Mouse (Mus musculus): ENCODE data around the gene Mnat1.
"Not testable (repeated sequence)": the region's sequence is repeated elsewhere in the genome, so short reads cannot be mapped to it uniquely, and the experiment has no call there.

The Mnat1 gene

DNA sequence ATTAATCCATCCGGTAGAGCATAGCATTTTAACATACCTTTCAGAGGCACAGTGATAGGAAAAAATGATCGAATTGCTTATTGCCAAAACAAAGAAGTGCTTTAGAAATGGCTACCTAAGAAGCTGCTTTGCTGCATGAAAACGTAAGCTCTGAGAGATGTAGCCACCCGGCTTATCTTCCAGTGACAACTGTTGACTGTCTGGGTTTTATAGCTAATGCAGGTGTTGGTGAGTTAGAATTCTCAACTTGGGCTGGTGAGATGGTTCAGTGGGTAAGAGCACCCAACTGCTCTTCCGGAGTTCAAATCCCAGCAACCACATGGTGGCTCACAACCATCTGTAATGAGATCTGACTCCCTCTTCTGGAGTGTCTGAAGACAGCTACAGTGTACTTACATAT lies 27.5 kb downstream of the Mnat1 start:
- DNase-seq: not testable (repeated sequence)

DNA sequence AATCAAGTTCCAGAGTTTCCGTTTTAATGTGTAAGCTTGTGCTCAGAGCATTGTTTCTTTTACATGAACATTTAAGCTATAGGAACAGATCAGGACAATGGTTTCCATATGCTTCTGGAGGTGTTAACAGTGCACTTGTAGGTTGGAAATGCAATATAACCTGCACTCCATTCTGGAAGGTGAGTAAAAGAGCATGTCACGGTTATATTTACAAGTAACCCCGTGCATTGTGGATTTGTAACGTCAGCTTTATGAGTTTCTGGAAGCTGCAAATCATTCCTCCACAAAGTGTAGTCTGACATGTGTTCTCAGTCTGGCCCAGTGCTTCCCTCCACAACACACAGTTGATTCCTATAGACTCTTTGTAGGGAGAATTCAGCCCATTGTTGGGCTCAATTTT lies 30.6 kb downstream of the Mnat1 start:
- DNase-seq: no peak

DNA sequence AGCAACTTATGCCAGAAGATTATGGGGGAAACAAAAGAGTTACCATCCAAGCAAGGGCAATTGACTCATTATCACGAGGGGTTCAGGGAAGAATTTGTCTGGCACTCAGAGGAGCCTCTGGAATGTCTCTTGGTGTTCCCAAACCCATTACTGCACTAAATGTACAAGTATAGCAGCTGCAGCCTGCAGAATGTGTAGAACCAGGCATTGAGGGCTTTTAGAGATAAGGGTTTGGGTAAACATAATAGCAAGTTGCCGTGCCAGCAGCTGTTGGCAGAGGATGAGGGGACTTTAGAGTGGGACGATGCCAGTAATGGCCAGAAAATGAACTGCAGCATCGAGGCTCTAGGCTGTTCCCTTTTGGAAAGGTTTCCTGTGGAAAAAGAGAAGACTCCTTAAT lies 36.8 kb downstream of the Mnat1 start:
- DNase-seq: peak; percentile 67

DNA sequence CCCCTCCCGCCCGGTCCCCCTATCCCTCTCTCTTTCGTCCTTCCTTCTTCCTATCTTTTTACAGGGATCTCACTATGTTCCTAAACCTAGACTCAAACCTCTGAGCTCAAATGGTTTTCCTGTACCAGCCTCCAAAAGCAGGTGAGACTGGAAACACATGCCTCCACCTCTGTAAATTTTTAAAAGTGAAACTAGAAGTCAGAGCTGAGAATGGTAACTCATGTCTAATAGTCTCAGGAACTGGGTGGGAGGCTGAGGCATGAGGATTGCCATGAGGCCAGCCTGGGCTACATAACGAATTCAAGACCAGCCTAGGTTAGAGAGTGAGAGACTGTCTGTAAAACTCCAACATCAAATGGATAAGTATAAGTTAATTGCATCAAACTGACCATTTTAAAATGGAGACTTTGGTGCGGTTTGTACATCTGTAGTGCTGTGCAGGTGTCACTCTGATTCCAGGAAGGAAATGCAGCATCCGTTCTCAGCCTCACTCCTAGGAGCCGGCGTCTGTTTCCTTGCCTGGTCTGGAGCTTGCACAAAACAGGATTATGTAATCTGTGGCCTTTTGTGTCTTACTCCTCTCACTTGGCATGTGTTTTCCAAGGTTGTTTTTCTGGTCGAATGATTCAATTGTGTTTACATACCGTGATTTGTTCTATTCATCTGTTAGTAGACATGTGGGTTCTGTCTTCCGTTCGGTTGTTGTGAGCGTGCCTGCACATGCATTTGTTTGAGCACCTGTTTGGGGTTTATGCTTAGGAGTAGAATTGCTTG lies 39.1 kb downstream of the Mnat1 start:
- DNase-seq: no peak

DNA sequence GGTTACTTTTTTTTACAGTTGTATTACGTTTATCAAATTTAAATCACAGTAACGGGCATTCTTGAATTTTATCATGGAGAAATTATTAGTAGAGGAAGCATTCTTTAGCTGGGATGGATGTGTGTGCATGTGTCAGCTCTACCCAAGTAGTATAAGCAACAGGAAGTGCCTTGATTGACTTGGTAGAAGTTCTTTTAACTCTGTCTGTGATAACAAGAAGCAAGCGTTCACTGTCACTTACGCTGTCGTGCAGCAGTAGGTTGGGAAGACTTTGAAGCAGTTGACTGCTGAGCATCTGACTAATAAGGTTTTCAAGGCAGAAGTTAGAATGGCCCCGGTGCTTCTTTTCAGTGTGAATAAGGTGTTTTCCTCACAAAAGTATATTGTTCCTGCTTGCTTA lies 47.3 kb downstream of the Mnat1 start:
- no peak for DNase-seq

DNA sequence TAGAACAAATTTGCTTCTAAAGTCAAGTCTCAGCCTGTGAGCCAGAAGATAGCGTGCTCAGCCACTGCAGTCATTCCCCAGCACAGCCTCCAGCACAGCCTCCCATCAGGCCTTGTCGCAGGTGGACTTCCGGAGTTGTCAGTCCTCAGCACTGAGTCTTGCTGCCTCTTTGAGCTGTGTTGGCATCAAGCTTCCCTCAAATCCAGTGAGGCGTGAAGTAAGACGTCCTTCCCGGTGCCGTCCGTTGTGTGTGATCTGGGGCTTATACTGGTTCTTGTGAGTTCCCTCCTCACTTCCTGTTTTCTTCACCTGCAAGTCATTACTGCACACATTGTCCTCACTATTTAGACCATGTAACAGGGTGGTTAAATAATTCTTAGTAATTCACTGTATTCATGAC lies 60.4 kb downstream of the Mnat1 start:
- no peak for DNase-seq

DNA sequence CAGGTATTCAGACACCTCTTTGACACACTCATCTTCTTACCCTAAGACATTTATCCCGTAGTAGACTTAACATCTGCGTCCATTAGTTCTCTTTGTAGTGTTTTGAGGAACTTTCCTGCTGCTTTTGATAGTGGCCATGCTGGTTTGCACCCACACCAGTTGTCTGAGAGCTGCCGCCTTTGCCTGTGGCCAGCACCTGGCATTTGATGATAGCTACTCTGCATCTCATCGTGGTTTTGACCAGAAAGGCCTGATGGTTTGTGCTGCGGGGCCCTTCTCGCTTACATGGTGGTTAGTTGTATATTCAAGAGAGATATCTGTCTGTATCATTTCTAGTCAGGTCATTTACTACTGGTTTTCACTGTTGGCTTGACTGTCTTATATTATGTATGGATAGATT lies 73.8 kb downstream of the Mnat1 start:
- no peak for DNase-seq

DNA sequence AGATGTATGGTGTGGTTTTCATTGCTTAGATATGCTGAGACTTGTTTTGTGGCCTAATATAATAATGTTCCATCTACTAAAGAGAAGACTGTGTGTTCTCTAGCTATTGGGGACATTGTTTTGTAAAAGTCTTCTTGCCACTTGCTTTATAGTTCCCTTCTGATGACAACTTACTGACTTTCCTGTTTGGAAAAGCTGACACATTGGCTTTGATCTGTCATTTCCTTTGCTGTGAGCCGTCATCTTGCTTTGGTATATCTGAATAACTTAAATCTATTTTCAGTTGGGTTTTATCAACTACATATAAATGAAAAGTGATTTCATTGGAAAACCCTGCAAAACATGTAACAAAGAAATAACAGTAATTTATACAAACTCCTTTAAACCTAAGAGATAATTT lies 74.9 kb downstream of the Mnat1 start:
- no peak for DNase-seq

DNA sequence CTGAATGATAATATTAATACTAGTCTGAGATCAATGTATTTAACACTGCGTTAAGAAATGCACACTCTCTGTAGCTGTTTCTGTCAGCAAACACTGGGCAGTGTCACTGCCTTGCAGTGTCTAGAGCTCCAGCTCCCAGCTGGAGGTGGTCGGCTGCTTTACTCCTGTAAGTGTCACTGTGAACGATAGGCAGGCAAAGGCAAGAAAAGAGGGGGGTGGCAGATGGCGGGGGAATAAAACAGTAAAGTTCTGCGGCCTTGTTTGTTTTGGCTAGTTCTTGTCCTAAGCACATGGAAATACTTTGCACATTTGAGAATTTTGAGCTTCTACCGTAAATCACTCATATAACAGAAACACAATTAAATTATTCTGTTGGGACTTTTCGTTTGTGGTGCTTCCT lies 75.9 kb downstream of the Mnat1 start:
- peak; percentile 15 for DNase-seq

DNA sequence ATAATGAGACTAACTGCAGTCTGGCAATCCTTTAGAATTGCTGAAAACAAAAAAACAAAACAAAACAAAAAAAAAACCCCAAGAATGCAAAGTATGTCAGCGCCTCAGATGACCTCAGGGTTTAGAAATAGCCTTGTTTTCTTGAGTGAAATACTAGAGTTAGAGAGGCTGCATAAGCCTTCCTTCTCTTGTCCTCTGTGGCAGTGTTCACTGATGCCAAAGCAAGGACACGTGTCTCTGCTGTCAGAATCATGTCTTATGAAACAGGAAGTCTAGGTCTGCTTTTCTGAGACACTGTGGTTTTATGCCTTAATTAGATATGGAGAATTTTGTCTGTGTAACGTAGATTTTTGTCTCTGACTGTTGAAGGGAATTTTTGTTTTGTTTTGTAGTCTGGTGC lies 78.1 kb downstream of the Mnat1 start:
- DNase-seq: peak; percentile 58

DNA sequence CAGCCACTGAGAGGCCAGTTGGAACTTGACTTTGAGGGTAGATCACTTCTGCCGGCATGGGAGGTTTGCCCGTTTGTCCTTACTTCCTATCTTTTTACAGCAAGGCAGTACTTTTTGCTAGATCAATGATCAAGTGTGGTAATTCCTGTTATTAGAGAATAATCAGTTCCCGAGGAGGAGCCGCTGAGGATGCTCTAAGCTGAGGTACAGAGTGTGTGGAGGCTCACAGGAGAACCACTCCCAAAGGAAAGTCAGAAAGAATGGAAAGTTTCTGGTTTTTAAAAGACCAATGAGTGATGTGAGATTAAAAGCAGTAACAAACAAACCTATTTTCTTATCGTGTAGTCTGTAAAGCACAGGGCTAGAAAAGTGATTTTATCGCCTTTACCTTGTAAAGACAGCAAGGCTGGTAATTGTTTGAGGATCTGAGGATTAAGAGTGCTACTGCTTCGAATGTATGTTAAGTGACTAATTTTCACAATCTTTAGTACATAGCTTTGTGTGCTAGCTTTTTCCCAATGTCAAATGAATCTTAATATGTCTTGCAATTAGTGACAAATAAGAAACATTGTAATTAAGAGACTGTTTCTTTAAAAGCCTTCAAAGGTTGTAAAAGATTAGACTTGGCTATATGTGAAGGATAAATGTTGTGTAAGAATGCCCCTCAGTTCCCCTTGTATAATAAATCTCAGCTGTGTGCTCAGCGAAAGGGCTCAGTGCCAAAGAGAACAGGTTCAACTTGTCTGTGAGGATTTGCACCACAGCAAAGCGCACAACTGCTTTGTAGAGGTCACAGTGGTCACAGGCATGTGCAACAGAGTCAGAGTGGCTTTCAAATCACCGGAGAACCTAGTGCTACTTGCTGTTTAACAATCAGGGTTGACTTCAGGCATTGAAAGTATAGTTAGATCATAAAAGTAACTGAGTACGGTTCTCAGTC lies 82.5 kb downstream of the Mnat1 start:
- DNase-seq: peak; percentile 76

DNA sequence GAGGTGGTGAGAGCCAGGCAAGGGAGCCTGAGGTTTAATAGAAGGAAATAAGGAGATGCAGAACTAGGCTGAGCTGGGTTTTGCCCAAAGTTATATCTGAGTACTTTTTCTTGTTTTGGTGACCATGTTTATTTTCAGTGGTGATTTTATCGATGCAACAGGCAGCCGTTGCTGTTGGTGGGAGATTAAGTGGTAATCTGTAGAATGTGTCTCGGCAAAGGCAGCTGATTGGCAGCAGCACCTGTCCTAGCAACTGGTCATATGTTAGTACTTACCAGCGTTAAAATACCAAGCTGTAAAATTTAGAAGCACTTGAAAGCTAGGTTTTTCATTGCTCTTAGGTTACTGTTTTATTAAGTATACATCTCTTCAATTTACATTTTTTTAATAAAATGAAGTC lies 83.5 kb downstream of the Mnat1 start:
- DNase-seq: no peak

DNA sequence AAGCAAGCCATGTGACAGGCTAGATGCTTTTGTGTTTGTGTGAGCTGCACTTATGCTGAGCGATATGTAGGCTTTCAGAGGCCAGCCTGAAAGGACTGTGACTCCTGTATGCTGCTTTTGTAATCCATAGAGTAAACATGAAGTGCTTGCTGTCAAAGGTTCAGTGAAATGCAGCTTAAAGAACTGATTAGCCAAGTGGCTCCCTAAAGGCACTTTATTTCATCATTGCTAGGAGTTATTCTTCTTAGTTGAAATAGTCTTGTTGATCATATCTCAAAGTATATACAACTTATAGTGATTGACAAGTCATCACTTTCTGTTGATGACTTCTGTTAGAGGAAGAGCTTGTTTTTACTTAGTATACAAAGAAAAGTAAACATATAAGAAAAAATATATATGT lies 83.9 kb downstream of the Mnat1 start:
- DNase-seq: no peak

DNA sequence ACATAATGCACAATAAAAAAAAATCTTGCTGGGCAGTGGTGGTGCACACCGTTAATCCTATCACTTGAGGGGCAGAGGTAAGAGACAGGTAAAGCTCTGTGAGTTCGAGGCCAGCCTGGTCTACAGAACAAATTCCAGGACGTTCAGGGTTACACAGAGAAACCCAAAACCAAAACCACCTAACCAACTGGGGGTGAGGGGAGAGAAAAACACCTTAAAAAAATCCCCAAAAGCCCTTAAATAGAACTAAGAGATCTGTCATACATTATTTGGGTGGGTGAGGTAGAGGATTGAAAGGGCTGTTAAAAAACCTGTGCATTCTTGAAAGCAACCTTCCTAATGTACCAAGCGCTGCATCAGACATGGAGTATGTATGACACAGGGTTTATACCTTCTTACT lies 85.0 kb downstream of the Mnat1 start:
- no peak for DNase-seq

DNA sequence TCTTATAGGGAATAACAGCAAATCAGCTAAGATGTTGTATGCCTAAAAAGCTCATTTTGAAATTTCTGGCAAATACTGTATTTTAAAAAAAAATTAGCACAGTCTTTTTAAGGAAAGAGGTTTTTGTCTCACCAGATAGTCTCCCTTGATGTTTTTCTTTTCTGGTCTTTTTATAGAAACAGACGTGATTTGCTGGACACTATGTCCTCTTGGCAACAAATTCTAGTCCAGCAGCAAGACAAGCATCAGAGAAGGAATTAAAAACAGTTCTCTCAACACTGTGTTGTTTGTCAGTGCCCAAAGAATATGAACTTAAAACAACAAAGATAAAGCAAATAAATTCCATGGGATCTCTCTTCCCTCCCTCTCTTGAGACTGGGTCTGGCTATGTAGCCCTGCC lies 85.6 kb downstream of the Mnat1 start:
- peak; percentile 16 for DNase-seq

DNA sequence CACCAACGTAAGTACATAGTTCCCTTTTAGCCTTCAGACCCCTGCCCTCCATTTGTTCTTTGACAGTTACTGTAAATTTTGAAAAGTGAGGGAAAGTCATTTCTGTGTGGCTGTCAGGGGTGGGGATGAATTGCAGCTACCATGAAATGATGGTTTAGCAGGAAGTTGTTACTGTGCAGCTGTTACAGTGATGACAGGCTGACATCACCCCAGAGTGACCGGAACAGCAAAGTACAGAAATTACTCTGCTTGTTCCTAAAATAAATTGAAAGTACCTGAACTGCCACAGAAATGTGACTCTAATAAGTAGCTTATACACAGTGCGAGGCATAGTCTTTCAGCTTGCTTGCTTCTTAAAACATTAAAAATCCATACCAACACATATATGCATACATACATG lies 86.9 kb downstream of the Mnat1 start:
- DNase-seq: no peak

DNA sequence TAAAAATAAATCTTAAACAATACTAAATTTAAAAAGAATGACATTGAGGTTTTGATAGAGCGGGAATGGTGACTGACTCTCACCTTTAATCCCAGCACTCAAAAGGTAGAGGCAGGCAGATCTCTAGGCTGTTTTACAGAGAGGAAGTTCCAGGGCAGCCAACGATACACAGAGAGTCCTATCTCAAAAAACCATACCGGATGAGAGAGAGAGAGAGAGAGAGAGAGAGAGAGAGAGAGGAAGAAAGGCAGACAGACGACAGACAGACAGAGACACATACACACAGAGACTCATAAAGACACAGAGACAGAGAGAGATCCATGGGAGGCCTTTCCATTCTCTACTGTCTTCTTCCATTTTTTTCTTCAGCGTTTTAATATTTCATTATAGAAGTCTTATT lies 92.3 kb downstream of the Mnat1 start:
- no peak for DNase-seq

DNA sequence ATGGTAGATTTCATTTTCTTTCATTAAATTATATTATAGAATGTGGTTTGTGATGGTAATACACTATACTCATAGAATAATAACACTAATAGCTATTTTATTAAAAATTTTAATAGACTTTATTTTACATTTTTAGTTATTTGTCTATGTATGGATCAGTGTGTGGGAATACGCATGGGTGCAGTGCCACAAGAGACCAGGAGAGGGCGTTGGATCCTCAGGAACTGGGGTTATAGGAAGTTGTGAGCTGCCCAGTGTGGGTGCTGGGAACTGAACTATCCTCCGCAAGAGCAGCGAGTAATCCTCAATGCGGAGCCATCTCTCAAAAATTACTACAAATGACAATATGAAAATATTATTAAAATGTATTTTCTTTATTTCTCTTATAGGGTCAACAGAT lies 95.1 kb downstream of the Mnat1 start:
- DNase-seq: no peak

DNA sequence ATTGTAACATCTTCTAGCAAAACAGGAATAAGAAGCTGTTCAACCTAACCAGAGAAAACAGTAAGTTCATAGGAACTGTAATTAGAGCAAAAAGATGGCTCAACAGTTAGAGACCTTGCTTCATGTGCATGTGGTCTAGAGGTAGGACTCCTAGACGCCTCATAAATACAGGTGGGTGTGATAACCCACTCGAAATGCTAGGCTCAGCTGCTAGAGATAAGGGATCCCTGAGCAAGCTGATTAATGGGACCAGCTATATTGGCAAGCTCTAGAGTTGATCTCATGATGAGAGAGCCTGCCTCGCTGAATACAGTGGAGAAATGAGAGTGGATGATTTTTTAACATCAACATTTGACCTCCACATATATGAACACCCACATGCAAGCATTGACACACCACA lies 97.7 kb downstream of the Mnat1 start:
- DNase-seq: no peak

DNA sequence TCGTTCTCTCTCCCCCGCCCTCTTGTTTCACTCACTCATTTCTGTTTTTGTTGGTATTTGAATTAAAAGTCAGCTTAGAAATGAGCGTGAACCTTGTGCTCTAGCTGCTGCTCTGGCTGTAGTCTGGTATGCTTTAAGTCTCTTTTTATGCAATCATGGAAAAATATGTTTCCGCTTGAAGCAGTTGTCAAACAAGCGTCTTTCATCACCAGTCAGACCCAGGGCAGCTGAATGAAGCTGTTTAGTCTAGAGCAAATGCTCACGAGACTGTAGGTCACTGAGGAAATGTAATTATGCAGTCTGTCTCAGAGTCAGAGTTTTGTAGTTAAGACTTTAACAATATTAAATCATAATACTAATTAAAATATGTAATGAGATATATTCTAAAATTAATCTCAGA lies 100.4 kb downstream of the Mnat1 start:
- peak; percentile 46 for DNase-seq

DNA sequence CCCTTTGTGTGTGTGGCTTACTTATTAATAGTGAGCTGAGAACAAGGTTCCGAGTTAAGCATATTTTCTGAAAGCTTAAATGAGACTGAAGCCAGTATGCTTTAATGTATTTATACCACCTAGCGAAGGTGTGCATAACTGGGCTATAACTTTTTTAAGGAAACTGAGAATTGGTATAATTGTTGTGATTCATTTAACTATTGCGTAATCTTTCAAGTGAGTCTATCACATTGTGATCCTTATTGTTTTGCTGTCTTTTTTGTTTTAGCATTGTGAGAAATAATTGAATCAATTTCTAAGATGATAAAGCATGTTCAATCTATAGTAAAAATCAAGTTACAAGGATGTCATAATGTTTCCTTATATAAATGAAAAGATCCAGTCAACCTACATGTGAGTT lies 104.9 kb downstream of the Mnat1 start:
- no peak for DNase-seq

DNA sequence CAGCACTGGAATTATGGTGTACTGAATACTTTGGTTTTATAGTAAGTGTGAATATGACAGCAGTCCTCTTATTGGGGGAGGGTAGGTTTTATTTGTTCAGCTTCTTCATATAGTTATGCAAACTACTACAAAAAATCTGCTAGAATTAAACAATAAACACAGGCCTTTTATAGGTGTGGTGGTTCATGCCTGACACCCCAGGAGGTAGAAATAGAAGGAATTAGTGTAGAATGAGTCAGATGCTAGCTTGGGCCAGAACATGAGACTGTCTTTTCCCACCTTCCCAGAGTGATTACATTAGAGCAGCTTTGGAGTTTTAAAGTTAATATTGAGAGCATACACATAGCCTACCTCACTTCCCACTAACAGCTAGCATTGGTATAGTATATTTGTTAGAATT lies 106.7 kb downstream of the Mnat1 start:
- no peak for DNase-seq

DNA sequence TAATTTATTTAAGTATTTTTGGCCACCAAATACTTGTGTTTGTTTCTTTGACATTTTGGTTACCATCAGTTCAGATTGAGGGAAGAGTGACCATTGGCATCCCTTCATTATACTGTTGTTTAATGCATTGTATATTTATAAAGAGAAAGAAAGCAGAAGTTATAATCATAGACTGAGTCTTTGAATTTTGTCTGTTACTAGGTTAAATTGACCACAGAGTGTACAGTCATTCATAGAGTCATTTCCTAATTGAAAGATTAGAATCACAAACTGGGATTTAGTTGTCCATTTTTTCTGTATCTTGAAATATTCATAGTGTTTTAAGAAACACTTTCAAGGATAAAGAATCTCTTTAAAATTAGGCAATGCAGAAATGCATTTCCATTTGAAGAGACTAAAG lies 108.0 kb downstream of the Mnat1 start:
- DNase-seq: no peak

DNA sequence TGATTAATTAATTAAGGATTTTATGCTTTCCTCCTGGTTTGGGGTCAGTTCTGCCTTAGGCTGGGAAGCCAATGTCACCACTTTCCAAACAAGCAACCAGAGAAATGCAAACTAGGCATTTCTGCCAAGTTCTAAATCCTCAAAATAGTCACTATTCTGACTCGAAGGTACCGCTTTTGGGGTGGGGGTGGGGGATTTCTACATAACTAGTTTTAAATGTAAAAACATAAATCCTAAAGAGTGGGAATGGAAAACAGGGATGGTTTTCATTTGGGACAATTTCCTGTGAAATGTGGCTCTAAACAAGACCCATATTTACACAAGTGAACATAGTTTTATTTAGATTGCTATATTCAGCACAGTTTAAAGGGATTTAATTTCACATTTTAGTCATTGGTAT lies 109.1 kb downstream of the Mnat1 start:
- no peak for DNase-seq
